Comparison of ENCODE assay signal across 10 mouse cellular contexts in genomic region chr2:125813972-125814595, GRCm38 (mm10).
"Had no signal": no experiment of that assay in that cellular context is flagged by ENCODE, and none has a peak within 500 bp of the region (broad histone marks: within the 10 kb centered on the region; RNA-seq: fewer than 3 reads in every experiment).

No protein-coding gene starts in this region.

- H3K9ac ChIP-seq: limb, embryonic 13.5 days; liver, embryonic 15.5 days; neural tube, embryonic 12.5 days had no signal

- H3K4me1 ChIP-seq: limb, embryonic 13.5 days; liver, embryonic 15.5 days; neural tube, embryonic 12.5 days had no signal

- H3K36me3 ChIP-seq: limb, embryonic 13.5 days; liver, embryonic 15.5 days; neural tube, embryonic 12.5 days had no signal

- H3K27me3 ChIP-seq: limb, embryonic 13.5 days; liver, embryonic 15.5 days; neural tube, embryonic 12.5 days had no signal

- H3K4me3 ChIP-seq: limb, embryonic 13.5 days; liver, embryonic 15.5 days; myocyte; neural tube, embryonic 12.5 days had no signal

- DNase-seq: kidney, adult 18-20 months; kidney, postnatal 14 days; left cerebral cortex, postnatal 4 days; lung, adult 2 months; midbrain, embryonic 14.5 days; thymus, postnatal 4 days had no signal

- H3K4me2 ChIP-seq: limb, embryonic 13.5 days; liver, embryonic 15.5 days; neural tube, embryonic 12.5 days had no signal

- H3K9me3 ChIP-seq: limb, embryonic 13.5 days; liver, embryonic 15.5 days; neural tube, embryonic 12.5 days had no signal

- H3K27ac ChIP-seq: limb, embryonic 13.5 days; liver, embryonic 15.5 days; neural tube, embryonic 12.5 days had no signal
